Mouse (Mus musculus) olfactory bulb, adult 2 months (tissue): ENCODE measurements around the gene Dnlz.

Experiments used
- CTCF ChIP-seq: fragments of 200-500 bp; IDR thresholded peaks from 2 replicates; pipeline ENCODE4 v1.5.1; 2012; ENCODE audit warnings: low read depth, mild to moderate bottlenecking, low read length, moderate library complexity; ENCODE audit not compliant: insufficient read depth
- POLR2A ChIP-seq: fragments of 200-500 bp; IDR thresholded peaks from 2 replicates; pipeline ENCODE4 v1.6.1; 2012; ENCODE audit warnings: mild to moderate bottlenecking, low read depth, low read length, moderate library complexity; ENCODE audit not compliant: insufficient read depth

GRCm38 (mm10) chr2:26319109-26319508, 32.8 kb downstream of the Dnlz start:
- no peak for TF ChIP-seq POLR2A
- TF ChIP-seq CTCF = no peak
